Mouse (Mus musculus) embryonic facial prominence, embryonic 10.5 days (tissue): Measurements from ENCODE around the gene Il4i1. TPM values are rescaled to one million over a fixed set of nuclear protein-coding genes. Genes with fewer than 3 reads are reported as not detected.

Experiments
- DNase-seq: peaks from one replicate; pipeline ENCODE4 v3.0.0-alpha.2; 2017; ENCODE audit warnings: low spot score
- H3K27ac ChIP-seq: fragments of 300-500 bp; sonication (generic); replicated peaks from 2 replicates; pipeline ENCODE4 v1.5.1; 2016; ENCODE audit warnings: mild to moderate bottlenecking
- H3K27me3 ChIP-seq: fragments of 300-500 bp; sonication (generic); replicated peaks from 2 replicates; pipeline ENCODE4 v1.6.1; 2016; ENCODE audit warnings: low read depth, mild to moderate bottlenecking; ENCODE audit not compliant: poor library complexity, severe bottlenecking
- H3K36me3 ChIP-seq: fragments of 300-500 bp; sonication (generic); replicated peaks from 2 replicates; pipeline ENCODE4 v1.6.1; 2016; ENCODE audit warnings: mild to moderate bottlenecking, moderate library complexity
- H3K4me1 ChIP-seq: fragments of 300-500 bp; sonication (generic); 2 replicates; pipeline ENCODE4 v1.6.1; 2016
- H3K4me3 ChIP-seq: fragments of 300-500 bp; sonication (generic); 2 replicates; pipeline ENCODE4 v1.5.1; 2016; ENCODE audit warnings: mild to moderate bottlenecking, moderate library complexity
- H3K9me3 ChIP-seq: fragments of 300-500 bp; sonication (generic); 2 replicates; pipeline ENCODE4 v1.6.1; 2016; ENCODE audit warnings: mild to moderate bottlenecking
- WGBS: fragments of 180-500 bp; shearing (Covaris S2); methylation state at CpG from one replicate; pipeline ENCODE4 v1.1.7; 2016; 5-methylcytosine and 5-hydroxymethylcytosine counted together
- polyA plus RNA-seq: library from polyadenylated mRNA; unstranded; fragments of >200 nt; fragmentation: Nextera tagmentation; extraction: Ambion mirVana; gene quantifications from 2 replicates; pipeline ENCODE4 v1.2.1, GENCODE M21; 2016

The Il4i1 gene
- polyA plus RNA-seq, 1 experiment from 2014 or later = 1.0 TPM

GRCm38 (mm10) chr7:44810819-44811557 lies 5.2 kb upstream of the Il4i1 start:
- Histone ChIP-seq H3K9me3 (no peaks in the 10 kb centered on the region), H3K27me3 (no peaks in the 10 kb centered on the region), H3K4me1 (peaks cover 11% of the 10 kb centered on the region), H3K27ac (no peak overlapping the region), H3K4me3 (no peak overlapping the region), H3K36me3 (peaks cover 43% of the 10 kb centered on the region)
- 89% methylated on average over 7 of the region's 7 CpGs for WGBS
- no peak for DNase-seq

GRCm38 (mm10) chr7:44812651-44813325 lies 3.4 kb upstream of the Il4i1 start:
- WGBS = 92% methylated on average over 20 of the region's 20 CpGs
- no peak for DNase-seq
- no peaks in the 10 kb centered on the region for H3K9me3 ChIP-seq

DNA sequence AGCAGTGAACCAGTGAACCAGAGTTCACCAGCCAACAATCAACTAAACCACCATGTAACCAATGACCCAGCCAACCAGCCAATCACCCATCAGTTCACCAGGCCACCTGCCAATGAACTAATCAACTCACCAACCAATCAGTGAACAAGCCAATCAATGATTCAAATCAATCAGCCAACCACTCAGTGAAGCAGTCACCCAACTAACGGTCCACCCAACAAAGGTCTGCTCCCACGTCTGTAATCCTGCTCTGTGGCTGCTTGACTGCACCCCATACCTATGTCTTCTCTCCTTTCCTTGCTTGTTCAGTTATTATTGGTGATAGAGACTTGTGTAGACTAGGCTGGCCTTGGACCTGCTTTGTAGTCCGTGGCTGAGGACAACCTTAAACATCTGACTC lies 2.2 kb upstream of the Il4i1 start:
- WGBS = 87% methylated on average over 3 of the region's 3 CpGs
- Histone ChIP-seq H3K4me1 (peaks cover 31% of the 10 kb centered on the region), H3K27ac (no peak overlapping the region), H3K9me3 (no peaks in the 10 kb centered on the region), H3K36me3 (peaks cover 53% of the 10 kb centered on the region), H3K4me3 (no peak overlapping the region), H3K27me3 (no peaks in the 10 kb centered on the region)
- no peak for DNase-seq

More at GRCm38 (mm10) chr7:44812651-44813325, 3.4 kb upstream of the Il4i1 start:
- peaks cover 19% of the 10 kb centered on the region for H3K4me1 ChIP-seq
- H3K27me3 ChIP-seq = no peaks in the 10 kb centered on the region
- H3K36me3 ChIP-seq = peaks cover 43% of the 10 kb centered on the region
- H3K4me3 ChIP-seq = peak overlapping the region; percentile 9; the same call in 1 of the 2 replicates
- no peak overlapping the region for H3K27ac ChIP-seq

- Histone ChIP-seq H3K4me1 (peaks cover 35% of the 10 kb centered on the region), H3K4me3 (peak overlapping the region; percentile 77; the same call in 1 of the 2 replicates), H3K36me3 (peaks cover 57% of the 10 kb centered on the region), H3K27ac (0 out of 2 replicates have a peak overlapping the region, but pooled peaks have one; percentile 99), H3K9me3 (no peaks in the 10 kb centered on the region), H3K27me3 (no peaks in the 10 kb centered on the region)
- WGBS = 92% methylated on average over 4 of the region's 4 CpGs
- no peak for DNase-seq
These were observed 1.8 kb upstream of the Il4i1 start for GRCm38 (mm10) chr7:44814423-44814822.

GRCm38 (mm10) chr7:44814952-44815553 lies 1.1 kb upstream of the Il4i1 start:
- peaks cover 42% of the 10 kb centered on the region for H3K4me1 ChIP-seq
- 28% methylated on average over 14 of the region's 14 CpGs for WGBS
- no peaks in the 10 kb centered on the region for H3K9me3 ChIP-seq
- no peaks in the 10 kb centered on the region for H3K27me3 ChIP-seq
- peak overlapping the region; percentile 77 for H3K4me3 ChIP-seq
- peak overlapping the region; percentile 99 for H3K27ac ChIP-seq
- peaks cover 64% of the 10 kb centered on the region for H3K36me3 ChIP-seq
- DNase-seq = no peak

DNA sequence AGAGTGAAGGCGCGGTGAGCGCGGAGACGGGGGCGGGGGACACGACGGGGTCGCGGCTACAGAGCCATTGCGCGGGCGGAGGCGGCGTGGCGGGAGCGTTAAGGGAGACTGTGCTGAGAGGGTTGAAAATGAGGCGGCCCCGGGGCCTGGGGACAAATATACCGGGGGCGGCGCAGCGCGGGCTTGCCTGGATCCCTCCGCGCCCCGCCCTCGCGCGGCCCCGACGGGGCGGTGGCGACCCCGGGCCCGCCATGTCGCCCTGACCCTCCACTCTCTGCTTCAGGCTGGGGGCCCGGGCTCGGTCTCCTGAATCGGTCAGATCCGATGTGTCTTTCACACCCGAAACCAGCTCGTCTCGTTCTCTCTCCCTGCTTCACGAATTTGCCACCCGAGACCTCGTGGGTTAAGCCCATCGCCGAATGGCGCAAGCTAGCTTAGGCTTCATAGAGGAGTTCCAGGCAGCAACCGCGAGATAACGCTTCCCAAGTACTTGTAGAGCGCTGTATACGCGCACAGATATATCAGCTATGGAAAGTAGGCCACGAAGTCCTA lies 359 bp downstream of the Il4i1 start, which contains the start of gene Atf5:
TSS of gene Atf5 (minus strand) at position 189 of the 552 bp plus-strand sequence.
- Histone ChIP-seq H3K4me1 (peaks cover 49% of the 10 kb centered on the region), H3K9me3 (no peaks in the 10 kb centered on the region), H3K27ac (peak within 1 kb of the TSS; percentile 99), H3K36me3 (peaks cover 63% of the 10 kb centered on the region), H3K4me3 (peak within 1 kb of the TSS; percentile 77), H3K27me3 (no peaks in the 10 kb centered on the region)
- WGBS = under 1% methylated on average over 56 of the region's 57 CpGs
- DNase-seq = no peak

DNA sequence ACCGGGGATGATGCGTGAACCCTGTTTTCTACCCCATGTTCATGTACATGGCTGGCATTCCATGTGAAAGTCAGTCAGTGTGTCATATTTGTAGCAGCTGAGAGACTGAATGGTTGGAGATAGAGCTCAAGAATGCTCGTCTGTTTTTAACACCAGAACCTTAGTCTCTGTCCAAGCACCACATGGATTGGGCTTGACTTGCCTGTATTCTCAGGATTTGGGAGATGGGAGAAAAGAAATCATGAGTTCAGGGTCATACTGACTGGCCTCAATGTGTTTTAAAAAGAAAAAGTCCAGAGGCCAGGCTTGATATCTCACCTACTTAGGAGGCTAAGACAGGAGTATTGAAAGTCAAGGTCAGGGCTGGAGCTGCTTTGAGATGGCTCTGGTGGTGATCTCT lies 1.3 kb downstream of the Il4i1 start:
- Histone ChIP-seq H3K4me1 (peaks cover 53% of the 10 kb centered on the region), H3K9me3 (no peaks in the 10 kb centered on the region), H3K27ac (peak overlapping the region; percentile 99), H3K36me3 (peaks cover 60% of the 10 kb centered on the region), H3K4me3 (peak overlapping the region; percentile 77), H3K27me3 (no peaks in the 10 kb centered on the region)
- WGBS = 37% methylated on average over 3 of the region's 3 CpGs
- DNase-seq = no peak

DNA sequence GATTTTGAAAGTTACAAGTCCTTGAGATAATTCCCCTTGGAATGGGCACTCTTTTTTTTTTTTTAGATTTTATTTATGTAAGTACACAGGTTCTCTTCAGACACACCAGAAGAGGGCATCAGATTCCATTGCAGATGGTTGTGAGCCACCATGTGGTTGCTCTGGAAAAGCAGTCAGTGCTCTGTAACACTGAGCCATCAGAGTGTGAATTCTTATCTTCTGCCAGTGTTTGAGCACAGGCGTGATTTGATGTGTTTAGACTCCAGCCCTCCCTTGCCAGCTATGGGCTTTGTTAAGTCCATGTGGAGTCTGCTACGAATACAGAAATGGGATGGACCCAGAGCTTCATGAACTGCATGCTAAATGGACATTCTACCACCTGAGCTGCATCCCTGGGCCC lies 2.0 kb downstream of the Il4i1 start:
- H3K36me3 ChIP-seq = peaks cover 55% of the 10 kb centered on the region
- H3K27ac ChIP-seq = peak overlapping the region; percentile 10; the same call in 1 of the 2 replicates
- no peaks in the 10 kb centered on the region for H3K9me3 ChIP-seq
- H3K27me3 ChIP-seq = no peaks in the 10 kb centered on the region
- no peak for DNase-seq
- 53% methylated on average over 2 of the region's 2 CpGs for WGBS
- H3K4me1 ChIP-seq = peaks cover 57% of the 10 kb centered on the region
- H3K4me3 ChIP-seq = peak overlapping the region; percentile 77

DNA sequence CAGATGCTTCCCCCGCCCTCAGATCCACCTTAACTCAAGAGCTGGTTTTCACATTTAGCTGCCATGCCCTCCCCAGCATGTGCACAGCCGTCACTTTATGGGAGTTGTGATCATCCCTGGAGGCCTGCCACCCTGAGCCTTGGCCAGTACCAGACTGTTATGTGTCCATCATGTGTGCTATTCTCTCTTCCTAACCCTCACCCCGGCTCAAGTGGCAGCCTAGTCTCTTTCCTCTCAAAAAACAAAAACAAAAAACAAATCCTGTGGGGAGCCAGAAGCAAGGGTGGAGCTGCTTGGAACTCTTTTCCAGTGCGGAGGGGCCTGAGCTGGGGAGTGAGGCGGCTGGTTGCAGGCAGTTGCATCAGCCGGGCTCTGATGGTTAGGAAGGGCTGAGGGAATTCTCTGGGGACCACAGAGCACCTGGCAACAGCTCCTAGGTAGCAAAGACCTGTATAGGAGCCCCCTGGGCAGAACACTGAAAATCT lies 2.6 kb downstream of the Il4i1 start:
- peaks cover 64% of the 10 kb centered on the region for H3K4me1 ChIP-seq
- WGBS = 51% methylated on average over 6 of the region's 6 CpGs
- peaks cover 49% of the 10 kb centered on the region for H3K36me3 ChIP-seq
- no peaks in the 10 kb centered on the region for H3K27me3 ChIP-seq
- H3K9me3 ChIP-seq = no peaks in the 10 kb centered on the region
- peak overlapping the region; percentile 77 for H3K4me3 ChIP-seq
- DNase-seq = no peak
- peak overlapping the region; percentile 27; the same call in 1 of the 2 replicates for H3K27ac ChIP-seq

DNA sequence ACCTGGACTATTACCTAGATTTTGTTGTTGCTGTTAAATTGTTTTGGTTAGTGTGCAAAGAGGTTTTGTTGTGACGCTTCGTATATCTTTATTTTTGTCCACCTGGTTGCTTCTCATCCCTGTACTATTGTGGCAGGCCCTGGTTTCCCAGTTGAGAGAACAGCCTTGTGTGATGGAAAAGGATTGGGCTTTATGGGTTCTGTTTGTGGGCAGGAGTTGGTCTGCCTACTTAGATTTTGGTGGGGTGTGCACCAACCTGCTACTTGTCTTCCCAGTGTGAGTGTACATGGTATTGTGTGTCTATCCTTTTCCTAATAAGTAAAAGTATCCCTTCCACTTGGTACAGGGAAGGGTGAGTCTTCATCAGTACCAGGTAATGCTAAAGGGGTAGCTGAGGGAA lies 3.2 kb downstream of the Il4i1 start:
- Histone ChIP-seq H3K9me3 (no peaks in the 10 kb centered on the region), H3K27me3 (no peaks in the 10 kb centered on the region), H3K36me3 (peaks cover 43% of the 10 kb centered on the region), H3K27ac (no peak overlapping the region), H3K4me1 (peaks cover 66% of the 10 kb centered on the region), H3K4me3 (peak overlapping the region; percentile 77)
- no peak for DNase-seq
- 94% methylated on average over 2 of the region's 2 CpGs for WGBS

DNA sequence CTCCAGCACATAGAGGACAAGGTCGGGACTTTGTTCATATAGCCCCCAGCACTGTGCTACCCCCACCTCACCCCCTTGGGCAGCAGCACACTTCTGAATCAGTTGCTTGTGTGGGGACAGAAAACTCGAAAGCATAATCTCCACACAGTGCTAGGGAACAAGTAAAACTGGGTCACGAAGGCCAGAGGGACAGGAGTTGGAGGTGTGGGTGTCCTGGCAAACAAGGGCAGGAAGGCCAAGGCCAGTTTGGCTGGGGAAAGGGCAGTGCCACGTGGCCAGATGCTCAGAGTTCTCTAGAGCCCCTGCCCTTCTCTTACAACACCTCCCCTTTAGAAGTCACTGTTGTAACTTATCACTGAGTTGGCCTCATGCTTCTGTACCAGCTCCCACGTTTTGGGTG lies 3.7 kb downstream of the Il4i1 start:
- Histone ChIP-seq H3K27ac (no peak overlapping the region), H3K27me3 (no peaks in the 10 kb centered on the region), H3K9me3 (no peaks in the 10 kb centered on the region), H3K4me1 (peaks cover 66% of the 10 kb centered on the region), H3K4me3 (peak overlapping the region; percentile 77; the same call in 1 of the 2 replicates), H3K36me3 (peaks cover 39% of the 10 kb centered on the region)
- WGBS = 71% methylated on average over 5 of the region's 5 CpGs
- DNase-seq = no peak

GRCm38 (mm10) chr7:44820525-44820924 lies 4.3 kb downstream of the Il4i1 start:
- peaks cover 60% of the 10 kb centered on the region for H3K4me1 ChIP-seq
- no peak overlapping the region for H3K27ac ChIP-seq
- no peaks in the 10 kb centered on the region for H3K9me3 ChIP-seq
- H3K27me3 ChIP-seq = no peaks in the 10 kb centered on the region
- no peak for DNase-seq
- H3K36me3 ChIP-seq = peaks cover 43% of the 10 kb centered on the region
- WGBS = 89% methylated on average over 3 of the region's 3 CpGs
- 0 out of 2 replicates have a peak overlapping the region, but pooled peaks have one; percentile 77 for H3K4me3 ChIP-seq
